Mouse (Mus musculus) kidney, adult 8-10 months (tissue): ENCODE results near the gene Kpna1.

Experiments
- DNase-seq, 2 experiments: peaks; one replicate each; pipeline ENCODE4 v3.0.0; 2022

Gene Kpna1

GRCm38 (mm10) chr16:36071450-36072379 is 93.2 kb downstream of the Kpna1 start, which contains the start of the genes Fam162a and Ccdc58:
Fam162a (minus strand) TSS chr16:36071594.
Ccdc58 (plus strand) TSS chr16:36071685.
- peak; percentile 89 to 94 for DNase-seq

DNA sequence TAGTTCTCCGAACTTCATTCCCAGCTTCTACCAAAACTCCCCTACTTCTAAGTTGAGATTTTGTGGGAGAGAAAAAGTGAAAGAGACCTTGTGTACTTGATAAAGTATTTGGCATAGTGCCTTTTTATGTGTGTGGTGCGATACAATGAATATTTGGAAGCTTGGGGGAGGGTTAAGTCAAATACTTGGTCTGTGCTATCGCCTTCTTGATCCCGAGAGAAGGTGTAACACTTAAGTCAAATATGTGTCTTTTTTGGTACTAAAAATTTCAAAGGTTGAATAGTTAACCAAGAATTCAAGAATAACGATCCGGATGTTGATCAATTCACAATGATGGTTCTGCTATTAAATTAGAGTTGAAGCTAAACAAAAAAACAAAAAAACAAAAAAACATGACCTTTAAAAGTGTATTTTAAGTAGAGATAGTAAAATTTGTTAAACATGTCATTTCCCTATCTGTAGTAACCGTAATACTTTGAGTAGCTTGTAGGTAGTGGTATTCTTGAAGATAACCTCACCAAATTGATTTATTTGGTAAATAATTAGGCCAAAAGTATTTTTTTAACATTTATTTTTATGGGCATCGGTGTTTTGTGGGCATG is 94.0 kb downstream of the Kpna1 start:
- no peak for DNase-seq

GRCm38 (mm10) chr16:36074772-36075171 is 96.2 kb downstream of the Kpna1 start:
- no peak for DNase-seq

- no peak for DNase-seq
Measured at GRCm38 (mm10) chr16:36079916-36080315, 101.4 kb downstream of the Kpna1 start.
